Mouse (Mus musculus) brain, embryonic 14.5 days (tissue): Measurements from ENCODE around the gene Mapk11.

Source experiments
- CTCF ChIP-seq: fragments of 200-500 bp; IDR thresholded peaks from 2 replicates; pipeline ENCODE4 v1.5.1; 2012; ENCODE audit warnings: inconsistent platforms, mild to moderate bottlenecking, moderate library complexity, borderline replicate concordance; ENCODE audit not compliant: insufficient read depth, insufficient read length; ENCODE audit errors: extremely low read depth
- POLR2A ChIP-seq: fragments of 200-500 bp; IDR thresholded peaks from 2 replicates; pipeline ENCODE4 v1.6.1; 2012; ENCODE audit warnings: mild to moderate bottlenecking, inconsistent platforms, borderline replicate concordance; ENCODE audit not compliant: poor library complexity, insufficient read depth, insufficient read length, severe bottlenecking; ENCODE audit errors: extremely low read depth

DNA sequence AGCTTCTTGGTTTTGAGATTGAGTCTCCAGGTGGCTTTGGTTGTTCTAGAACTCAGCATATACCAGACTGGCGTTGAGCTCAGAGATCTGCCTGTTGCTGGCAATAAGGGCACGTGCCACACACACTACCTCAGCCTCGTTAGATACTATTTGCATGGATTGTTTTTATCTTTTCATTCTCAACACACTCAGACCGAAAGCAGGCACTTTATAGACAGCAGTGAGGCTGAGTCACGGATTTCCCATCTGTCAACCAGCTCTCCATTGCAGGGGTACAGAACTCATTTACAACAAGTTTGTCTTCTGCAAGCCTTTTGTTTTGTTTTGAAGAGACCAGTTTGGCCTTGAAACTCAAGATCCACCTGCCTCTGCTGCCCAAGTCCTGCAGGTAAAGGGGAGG, 52.0 kb downstream of the Mapk11 start:
- no peak for TF ChIP-seq CTCF
- TF ChIP-seq POLR2A: no peak
